Mouse (Mus musculus) layer of hippocampus, adult 18-20 months (tissue): ENCODE results near the gene Pcsk4. TPM values are rescaled to one million over a fixed set of nuclear protein-coding genes. Genes with fewer than 3 reads are reported as not detected.

Source experiments
- DNase-seq, 2 experiments: peaks; one replicate each; pipeline ENCODE4 v3.0.0; 2022; ENCODE audit warnings: low spot score in 2 of 2
- total RNA-seq, 2 experiments: library from RNA; stranded (reverse); gene quantifications; 2 replicates each; pipeline ENCODE4 v1.2.3; 2021

The Pcsk4 gene
- total RNA-seq, 2 experiments from 2014 or later, result 3.5 to 3.8 TPM

DNA sequence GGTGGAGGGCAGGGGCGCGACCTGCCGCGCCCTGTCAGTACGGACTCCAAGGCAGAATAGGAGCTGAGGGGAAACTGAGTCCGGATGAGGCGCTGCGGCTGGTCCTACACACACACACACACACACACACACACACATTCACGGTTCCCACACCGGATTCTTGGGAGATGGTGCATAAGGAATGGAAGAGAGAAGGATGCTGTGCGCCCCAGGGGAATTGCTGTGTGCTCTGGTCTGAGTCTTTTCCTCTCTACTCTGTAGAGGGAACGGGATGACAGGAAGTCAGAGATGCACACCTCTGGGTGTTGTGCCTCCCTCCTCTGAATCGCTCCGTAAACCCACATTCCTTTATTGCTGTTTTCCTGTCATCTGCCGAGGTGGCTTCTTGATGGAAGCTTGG is 30.0 kb downstream of the Pcsk4 start:
- DNase-seq, result no peak

DNA sequence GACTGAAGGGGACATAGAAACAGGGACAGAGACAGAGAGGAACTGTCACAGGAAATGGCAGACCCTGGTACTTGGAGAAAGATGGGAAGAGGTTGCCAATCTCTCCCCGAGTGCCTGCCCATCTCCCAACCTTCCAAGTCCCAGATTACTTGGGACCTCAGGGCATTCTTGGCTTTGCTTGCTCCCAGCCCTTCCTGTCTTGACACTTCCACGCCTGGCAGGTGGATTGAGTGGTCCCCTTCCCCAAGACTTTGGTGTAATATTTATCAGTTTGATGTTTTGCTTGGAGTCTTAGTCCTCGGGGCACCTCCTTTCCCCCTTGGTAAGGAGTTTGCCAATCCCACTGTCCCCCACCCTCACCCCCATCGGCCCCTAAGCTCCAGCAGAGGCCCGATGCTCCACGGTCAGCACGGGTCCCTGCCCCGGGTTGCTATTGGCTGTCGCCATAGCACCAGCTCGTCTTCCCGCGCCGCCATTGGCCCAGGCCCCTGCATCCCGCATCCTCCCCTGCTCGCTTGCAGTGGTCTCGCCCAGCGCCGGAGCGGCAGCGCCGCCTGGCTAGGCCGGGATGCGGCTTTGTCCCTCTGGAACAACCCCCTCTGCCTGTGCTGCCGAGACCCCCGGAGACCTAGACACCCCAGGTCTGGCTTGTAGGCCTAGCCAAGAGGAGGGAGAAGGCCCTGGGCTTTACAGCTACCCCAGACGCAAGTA is 30.6 kb downstream of the Pcsk4 start:
- DNase-seq, result peak; percentile 92 to 93

DNA sequence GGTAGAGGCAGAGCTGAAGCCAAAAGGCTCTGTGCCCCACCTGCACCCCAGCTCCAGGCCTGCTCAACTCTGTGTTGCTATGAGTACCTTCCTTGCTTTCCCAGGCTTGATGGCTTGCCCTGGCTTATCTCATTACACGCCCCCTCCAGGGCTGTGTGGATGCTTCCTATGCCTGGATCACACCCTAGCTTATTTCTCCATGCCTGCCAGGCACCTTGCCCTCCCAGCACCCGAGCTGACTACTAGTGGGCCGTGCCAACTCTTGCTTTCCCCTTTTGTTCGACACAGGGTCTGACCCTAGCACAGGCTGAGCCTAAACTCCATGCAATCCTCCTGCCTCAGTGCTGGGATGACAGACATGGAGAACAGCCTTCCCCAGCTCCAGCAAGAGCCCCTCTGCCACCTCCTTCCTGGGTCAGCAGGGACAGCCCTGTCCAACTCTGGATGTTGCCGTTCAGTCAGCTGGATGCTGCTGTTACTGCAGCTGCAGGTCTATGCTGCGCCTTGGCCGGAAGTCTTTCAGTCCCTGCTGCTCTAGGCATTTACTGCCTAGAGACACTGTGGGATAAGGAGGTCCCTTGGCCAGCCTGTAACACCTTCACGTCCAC is 31.7 kb downstream of the Pcsk4 start:
- DNase-seq, result no peak

DNA sequence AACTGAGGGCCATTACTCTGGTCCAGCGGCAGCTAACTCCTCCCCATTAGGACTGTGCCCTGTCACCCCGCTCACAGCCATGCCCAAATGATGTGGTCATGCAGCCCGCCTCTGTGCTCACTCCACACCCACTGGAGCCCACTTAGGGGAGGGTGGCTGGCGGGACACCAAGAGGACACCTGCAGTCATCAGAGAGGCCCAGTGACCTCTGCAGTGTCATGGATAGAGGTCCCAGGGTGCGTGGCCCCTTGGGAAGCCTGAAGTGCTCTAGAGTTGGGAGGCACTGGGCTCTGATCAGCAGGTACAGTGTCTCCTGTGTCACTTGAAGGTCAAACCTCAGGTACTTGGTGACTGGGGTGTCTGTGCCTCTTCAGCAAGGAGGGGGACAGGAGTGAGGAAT is 32.5 kb downstream of the Pcsk4 start:
- DNase-seq, result no peak

DNA sequence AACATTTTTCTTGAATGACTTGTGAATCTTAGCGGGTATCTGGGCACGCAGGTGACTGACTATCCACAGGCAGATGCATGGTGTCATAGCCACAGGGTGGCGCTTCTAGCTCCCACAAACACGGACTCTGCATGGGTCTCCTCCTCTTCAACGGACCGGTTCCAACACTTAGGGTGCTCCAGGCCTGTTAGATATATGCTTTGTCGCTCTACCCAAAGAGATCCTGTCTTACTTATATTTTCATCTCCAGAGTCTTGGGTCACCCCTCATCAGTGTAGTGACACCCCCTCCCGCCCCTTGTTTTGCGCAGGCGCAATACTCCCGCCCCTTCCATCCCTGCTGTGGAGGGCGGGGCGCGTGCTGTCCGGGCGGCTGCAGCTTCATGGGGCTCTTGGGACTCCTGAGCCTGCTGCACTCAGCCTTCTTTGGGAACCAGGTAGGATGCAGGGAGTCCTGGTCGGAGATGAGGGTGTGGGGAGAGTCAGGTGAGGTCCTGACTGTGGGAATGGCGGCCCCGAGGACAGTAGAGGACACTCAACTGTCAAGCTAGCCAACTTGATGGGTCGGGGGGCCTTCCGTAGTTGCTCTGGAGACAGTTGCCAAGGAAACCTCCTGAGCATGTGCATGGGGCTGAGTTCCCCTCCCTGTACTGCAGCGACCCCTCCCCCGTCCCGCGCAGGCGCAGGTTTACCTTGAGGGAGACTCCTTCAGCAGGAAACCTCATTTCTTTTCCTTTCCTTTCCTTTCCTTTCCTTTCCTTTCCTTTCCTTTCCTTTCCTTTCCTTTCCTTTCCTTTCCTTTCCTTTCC is 33.5 kb downstream of the Pcsk4 start, which contains the start of gene Apc2:
TSS of gene Apc2 (plus strand) at position 360 of the 808 bp plus-strand sequence.
- DNase-seq, result peak; percentile 73 to 87

DNA sequence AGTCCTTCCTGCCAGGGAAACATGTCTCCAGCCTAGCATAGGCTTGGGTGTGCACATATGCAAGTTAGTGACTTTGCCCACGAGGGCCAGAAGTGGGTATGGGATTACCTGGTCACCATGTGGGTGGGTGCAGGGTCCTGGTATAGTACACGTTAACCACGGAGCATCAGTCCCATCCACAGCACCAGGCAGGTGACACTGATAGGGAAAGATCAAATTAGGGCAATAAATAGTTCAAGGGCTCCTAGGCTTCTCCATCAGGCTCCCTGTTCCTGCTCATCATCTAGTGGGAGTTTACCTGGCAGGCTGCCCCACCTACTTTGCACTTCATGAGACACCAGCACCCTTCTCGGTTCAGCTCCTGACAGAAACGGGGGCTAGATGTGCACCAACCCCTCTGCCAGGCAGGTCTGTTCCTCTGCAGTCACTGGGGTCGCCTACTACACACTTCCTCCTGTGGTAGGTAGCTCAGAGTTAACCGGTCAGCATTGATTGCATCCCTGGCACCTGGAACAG is 34.5 kb downstream of the Pcsk4 start:
- no peak for DNase-seq

DNA sequence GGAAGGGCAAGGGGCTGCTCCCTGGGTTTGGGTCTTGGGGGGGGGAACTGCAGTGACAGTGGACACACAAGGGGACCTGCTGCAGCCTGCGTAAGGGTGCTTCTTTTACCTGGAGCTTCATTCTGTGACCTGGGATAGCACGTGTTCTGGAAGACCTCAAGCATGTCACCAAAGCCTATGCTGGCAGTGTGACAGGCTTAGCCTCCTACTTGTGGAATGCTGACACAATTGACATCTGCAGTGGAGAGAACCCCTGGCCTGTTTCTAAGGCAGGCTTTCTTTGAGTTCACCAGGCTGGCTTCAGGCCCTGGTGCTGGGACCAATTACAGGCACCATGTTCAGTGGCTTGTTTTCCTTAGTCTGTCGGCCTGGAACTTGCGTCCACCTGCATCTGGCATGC is 35.0 kb downstream of the Pcsk4 start:
- DNase-seq, result no peak

DNA sequence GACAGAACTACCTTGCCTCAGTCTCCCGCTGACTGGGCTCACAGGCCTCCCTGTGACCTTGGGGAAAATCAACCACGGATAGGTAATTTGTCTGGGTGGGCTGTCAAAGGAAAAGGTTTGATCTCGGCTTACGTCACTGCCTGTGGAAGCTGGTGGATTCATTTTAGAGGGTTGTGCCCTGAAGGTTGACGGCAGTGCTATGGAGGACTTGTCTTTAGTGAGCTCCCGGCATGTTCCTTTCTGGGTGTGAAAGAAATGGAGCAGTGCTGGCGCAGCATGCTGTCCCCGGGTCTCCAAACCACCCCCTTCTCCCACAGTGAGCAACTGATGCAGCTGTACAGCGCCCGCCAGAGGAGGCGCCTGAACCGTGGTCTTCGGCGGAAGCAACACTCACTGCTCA is 36.0 kb downstream of the Pcsk4 start:
- no peak for DNase-seq

DNA sequence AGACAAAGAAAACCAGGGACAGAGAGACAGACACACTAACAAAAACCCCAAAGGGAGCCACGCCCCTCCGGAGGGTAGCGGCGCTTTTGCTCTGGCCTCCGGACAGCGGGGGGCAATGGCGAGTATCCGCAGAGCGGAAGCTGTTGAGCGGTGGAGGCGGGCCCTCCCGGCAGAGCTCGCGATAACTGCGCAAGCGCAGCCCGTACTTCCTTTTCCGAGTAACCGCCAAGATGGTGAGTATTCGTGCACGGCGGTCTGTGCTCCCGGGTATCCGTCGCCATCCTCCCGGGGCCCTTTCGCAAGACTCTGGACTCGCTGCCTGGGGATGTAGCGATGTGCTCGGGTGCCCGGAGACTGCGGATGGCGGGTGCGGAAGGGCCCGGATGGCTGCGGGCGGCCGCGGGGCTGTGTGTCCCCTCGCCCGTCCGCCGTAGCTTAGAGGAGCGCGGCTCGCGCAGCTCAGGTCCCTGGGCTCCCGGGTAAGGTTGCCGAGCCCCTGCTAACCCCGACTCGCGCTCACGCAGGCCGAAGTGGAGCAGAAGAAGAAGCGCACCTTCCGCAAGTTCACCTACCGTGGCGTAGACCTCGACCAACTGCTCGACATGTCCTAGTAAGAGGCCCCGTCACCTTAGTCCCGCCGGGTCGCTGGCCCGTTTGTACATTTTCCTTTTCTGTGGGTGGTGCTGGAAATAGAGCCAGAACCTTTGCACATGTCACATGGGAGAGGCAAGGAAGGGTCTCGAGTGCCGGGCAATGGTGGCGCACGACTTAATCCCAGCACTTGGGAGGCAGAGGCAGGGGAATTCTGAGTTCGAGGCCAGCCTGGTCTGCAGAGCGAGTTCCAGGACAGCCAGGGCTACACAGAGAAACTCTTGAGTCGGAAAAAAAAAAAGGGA is 36.8 kb downstream of the Pcsk4 start, which contains the start of gene Rps15:
TSS of gene Rps15 (plus strand) at position 203 of the 896 bp plus-strand sequence.
- peak; percentile 89 to 94 for DNase-seq

DNA sequence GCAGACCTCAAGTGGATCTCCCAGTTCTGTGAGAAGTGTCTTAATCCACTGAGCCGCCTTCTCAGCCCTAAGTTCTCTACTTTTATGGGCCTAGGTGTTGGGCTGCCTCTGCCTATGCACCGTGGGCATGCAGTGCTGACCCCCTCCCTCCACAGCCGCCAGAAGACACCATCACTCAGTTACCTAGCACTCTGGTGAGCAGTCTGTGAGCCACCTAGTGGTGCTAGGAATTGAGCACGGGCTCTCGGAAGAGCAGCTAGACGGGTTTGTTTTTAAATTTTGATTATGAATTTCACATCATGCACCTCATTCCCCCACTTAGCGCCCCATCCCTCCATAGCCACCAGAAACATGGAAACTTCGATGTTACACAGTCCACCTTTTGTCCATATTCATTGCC is 40.6 kb downstream of the Pcsk4 start:
- DNase-seq, result no peak

DNA sequence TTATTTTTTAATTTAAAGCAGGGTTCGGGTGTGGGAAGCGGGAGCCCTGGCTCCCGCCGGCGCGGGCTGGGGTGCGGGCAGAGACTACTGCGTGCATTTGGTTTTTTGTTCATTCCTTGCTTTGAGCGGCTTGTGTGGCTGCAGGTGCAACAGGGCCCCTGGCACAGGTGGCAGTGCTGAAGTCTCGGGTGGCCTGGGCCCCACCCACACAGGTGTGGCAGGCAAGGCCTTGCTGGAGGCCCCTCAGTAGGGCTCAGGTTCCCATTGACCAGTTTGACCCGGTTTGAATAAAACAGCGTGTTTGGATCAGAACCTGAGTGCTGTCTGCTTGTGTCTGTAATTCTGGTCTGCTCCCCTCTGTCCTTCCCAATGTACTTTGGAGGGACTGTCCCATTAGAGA is 41.2 kb downstream of the Pcsk4 start:
- no peak for DNase-seq

DNA sequence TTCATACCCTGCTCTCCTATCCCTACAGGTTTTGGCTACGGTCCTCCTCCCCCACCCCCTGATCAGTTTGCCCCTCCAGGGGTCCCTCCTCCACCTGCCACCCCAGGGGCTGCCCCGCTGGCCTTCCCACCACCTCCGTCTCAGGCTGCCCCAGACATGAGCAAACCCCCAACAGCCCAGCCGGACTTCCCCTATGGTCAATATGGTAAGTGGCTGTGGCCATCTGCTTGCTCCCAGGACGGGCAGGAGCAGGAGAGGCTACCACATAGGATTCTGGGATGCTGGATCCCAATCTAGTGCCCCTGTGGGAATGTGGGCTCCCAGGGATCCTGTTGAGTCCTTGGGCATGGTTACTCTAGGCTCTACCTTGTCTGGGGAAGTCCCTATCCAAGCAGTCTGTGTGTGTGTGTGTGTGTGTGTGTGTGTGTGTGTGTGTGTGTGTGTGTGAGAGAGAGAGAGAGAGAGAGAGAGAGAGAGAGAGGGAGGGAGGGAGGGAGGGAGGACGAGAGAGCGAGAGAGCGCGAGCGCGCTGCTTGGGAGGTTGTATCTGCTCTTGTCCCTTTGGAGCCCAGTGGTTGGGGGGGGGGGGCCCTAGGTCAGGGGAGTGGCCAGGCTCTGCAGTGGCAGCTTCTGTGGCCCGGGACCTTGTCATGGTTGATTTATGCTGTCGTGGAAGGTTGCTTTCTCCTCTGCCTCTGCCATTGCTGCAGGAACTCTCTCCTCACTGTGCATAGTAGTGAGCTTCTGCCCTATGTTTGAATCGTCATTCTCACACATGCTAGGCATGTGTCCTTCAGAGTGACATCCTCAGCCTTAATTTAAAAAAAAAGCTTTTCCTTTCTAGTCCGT is 43.9 kb downstream of the Pcsk4 start:
- no peak for DNase-seq

DNA sequence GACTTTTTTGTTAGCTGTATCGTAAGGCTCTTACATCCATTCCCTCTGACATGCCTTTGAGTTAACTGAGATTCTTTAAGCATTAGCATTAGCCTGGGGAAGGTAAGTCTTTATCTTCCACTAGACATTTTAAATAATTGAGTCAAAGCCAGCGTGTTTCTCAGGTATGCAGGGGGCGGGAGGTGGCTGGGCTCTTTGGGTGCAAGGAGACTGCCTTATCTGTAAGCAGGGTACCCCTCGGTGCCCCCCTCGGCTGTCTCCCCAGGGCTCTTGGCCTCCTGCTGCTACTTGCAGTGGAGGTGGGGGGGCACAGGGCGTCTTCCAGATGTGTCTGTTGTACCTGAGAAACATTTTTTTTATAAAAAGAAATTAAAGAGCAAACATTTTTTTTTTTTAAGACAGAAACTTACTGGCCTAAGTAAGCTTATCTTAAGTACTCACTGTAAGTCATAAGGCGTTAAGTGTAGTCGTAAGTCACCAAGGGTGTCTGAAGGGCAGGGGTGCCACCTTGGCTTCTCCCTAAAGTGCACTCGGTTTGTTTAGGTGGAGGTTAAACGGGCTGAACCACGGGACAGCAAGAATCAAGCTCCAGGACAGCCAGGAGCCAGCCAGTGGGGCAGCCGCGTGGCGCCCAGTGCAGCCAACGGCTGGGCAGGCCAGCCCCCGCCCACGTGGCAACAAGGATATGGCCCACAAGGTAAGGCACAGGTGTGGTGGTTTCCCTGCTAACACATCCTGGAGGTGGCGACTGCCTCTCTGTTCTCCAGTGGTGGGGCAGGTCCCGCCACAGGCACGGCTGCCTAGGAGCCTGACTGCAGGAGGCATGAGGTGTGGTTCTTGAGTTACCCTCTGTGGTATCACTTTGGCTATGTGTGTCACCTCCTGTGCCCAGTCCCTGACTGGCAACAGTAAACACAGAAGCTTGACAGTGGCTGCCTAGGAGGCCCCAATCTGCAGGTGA is 46.5 kb downstream of the Pcsk4 start:
- DNase-seq, result no peak

DNA sequence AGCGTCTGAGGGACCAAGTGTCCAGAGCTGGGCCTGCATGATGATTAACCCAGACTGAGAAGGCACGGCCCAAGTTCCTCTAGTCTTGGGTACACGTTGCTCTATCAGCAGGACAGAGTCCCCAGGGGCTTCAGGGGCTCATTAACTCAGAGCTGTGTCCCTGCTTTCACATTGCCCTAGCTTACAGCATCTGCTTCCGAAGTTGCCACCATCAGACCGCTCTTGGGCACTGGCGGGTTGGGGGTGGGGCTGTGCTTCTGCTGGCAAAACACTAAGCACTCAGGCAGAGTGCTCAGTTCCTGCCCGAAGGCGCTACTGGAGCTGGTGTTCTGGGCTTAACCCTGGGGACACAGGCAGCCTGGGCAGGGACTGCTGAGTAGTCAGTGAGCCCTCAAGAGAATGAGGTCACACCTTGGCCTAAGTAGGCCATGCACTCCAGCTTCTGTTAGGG is 47.4 kb downstream of the Pcsk4 start:
- no peak for DNase-seq

DNA sequence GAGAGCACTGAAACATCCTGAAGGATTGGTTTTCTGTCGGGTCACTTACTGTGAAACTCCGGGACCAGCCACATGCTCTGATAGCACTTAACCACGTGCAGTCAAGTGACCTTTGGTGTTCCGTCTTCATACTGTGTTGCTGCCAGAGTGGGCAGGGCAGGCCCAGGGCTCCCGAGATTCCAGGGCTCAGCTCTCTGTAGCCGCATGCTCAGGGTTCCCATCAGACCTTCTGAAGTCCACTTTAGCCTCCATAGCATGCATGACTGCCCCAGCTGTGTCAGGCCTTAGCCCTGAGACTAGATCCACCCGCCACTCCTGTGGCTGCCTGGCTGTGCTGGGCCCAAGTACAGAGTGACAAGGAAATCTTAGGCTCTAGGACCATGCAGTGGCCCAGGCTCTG is 48.0 kb downstream of the Pcsk4 start:
- DNase-seq, result no peak

DNA sequence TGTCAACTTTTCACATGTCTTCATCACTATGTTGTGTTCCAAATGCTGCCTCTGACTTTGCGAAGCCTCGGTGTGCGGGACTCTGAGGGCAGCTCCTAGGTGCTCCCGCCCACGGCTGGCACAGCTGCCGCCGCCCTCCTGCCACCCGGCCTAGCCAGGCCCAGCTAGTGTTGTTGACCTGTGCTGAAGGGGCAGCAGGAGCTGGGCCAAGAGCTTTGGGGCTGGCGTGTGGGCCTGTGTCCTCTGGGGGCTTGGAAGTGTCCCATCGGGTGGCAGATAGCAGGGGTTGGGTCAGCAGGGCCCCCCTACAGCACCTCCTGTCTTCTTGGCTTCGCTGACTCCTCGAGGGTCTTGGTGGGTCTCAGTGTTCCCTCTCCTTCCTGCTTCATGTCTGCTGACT is 50.0 kb downstream of the Pcsk4 start:
- DNase-seq, result no peak

DNA sequence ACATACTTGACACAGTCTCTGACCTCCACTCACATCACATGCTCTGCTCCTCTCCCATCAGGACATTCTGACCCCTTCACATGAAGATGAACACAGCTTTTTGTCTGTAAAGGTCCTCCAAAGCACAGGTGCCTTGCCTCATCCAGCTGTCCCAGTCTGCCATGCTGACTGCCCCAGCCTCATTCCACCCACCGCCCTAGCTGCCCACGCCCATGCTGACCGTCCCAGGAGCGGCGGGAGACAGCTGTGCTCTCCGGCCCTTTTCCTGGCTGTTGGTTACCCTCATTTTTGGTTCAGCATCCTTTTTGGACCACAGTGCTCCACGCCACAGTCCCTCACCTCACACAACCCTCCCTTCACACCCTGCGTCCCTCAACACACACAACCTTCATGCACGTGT is 50.9 kb downstream of the Pcsk4 start:
- DNase-seq, result no peak

DNA sequence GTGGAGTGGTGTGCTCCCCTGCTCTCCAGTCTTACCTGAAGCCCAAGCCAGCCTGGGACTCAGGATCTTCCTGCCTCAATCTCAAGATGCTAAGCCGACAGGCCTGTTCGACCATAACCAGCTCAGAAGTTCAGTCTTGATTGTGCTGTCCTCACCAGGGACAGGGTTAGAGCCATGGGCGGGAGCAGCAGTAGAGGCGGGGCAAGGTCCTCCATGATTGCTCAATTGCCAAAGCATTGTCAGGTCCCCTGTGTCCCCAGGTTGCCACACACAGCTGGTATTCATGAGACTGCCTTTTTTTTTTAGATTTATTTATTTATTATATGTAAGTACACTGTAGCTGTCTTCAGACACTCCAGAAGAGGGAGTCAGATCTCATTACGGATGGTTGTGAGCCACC is 53.1 kb downstream of the Pcsk4 start:
- DNase-seq, result no peak

DNA sequence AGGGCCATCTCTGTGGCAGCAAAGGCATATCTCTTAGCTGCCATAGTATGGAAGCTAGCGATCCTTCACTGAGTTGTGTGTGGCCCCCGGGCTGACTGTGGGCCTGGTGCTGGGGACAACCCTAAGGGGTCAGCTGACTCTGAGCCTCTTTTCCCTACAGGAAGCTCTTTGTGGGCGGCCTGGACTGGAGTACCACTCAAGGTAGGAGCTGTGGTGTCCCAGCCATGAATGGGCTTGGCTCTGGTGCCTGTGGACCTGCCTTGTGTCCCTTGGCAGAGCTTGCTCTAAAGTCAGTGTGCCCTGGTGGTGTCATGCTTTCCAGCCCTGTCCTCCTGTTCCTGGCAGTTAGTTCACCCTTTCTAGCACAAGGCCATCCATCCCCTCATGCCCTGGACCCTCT is 55.5 kb downstream of the Pcsk4 start:
- DNase-seq, result no peak
